Mouse (Mus musculus) erythroblast, embryonic 14.5 days (primary cell): ENCODE data around the gene Ubr1. TPM values are rescaled to one million over a fixed set of nuclear protein-coding genes. Genes with fewer than 3 reads are reported as not detected.

Experiments used
- H3K27me3 ChIP-seq: 2 replicates; pipeline ENCODE4 v1.6.1; 2012; ENCODE audit warnings: inconsistent platforms; ENCODE audit not compliant: control insufficient read depth
- H3K36me3 ChIP-seq: 2 replicates; pipeline ENCODE4 v1.6.1; 2012; ENCODE audit warnings: mild to moderate bottlenecking, inconsistent platforms; ENCODE audit not compliant: control insufficient read depth
- H3K4me1 ChIP-seq: 2 replicates; pipeline ENCODE4 v1.6.1; 2012; ENCODE audit warnings: inconsistent platforms; ENCODE audit not compliant: control insufficient read depth
- H3K4me3 ChIP-seq: replicated peaks from 2 replicates; pipeline ENCODE3; 2012; ENCODE audit warnings: moderate library complexity, mild to moderate bottlenecking, inconsistent platforms
- H3K9me3 ChIP-seq: 2 replicates; pipeline ENCODE4 v1.6.1; 2012; ENCODE audit warnings: low read length, inconsistent platforms, mixed read lengths; ENCODE audit not compliant: control insufficient read depth
- GATA1 ChIP-seq: IDR thresholded peaks from 2 replicates; pipeline ENCODE4 v1.6.1; 2012; ENCODE audit warnings: low read length, inconsistent platforms, mixed read lengths
- TAL1 ChIP-seq: IDR thresholded peaks from 3 replicates; pipeline ENCODE4 v1.6.1; 2012; ENCODE audit warnings: low read length, inconsistent platforms, mixed read lengths
- polyA plus RNA-seq: library from polyadenylated mRNA; stranded (reverse); fragments of >175 nt; gene quantifications from 2 replicates; pipeline ENCODE4 v1.2.3, GENCODE M21; 2012

The Ubr1 gene
- polyA plus RNA-seq, 1 experiment = 1.3 TPM

GRCm38 (mm10) chr2:120871447-120872336 is 98.8 kb downstream of the Ubr1 start:
- Histone ChIP-seq H3K4me3 (no peak overlapping the region), H3K36me3 (peaks cover 87% of the 10 kb centered on the region), H3K4me1 (no peaks in the 10 kb centered on the region), H3K9me3 (no peaks in the 10 kb centered on the region), H3K27me3 (no peaks in the 10 kb centered on the region)
- TF ChIP-seq TAL1 (no peak), GATA1 (no peak)

GRCm38 (mm10) chr2:120867336-120867735 is 103.2 kb downstream of the Ubr1 start:
- TF ChIP-seq GATA1 = no peak
- TF ChIP-seq TAL1 = no peak
- Histone ChIP-seq H3K27me3 (no peaks in the 10 kb centered on the region), H3K4me1 (no peaks in the 10 kb centered on the region), H3K9me3 (no peaks in the 10 kb centered on the region), H3K36me3 (peaks cover 89% of the 10 kb centered on the region), H3K4me3 (no peak overlapping the region)

GRCm38 (mm10) chr2:120866561-120866960 is 104.0 kb downstream of the Ubr1 start:
- H3K4me3 ChIP-seq = no peak overlapping the region
- no peaks in the 10 kb centered on the region for H3K9me3 ChIP-seq
- TF ChIP-seq GATA1 (no peak), TAL1 (no peak)
- H3K4me1 ChIP-seq = no peaks in the 10 kb centered on the region
- no peaks in the 10 kb centered on the region for H3K27me3 ChIP-seq
- H3K36me3 ChIP-seq = peaks cover 89% of the 10 kb centered on the region

GRCm38 (mm10) chr2:120863389-120863788 is 107.1 kb downstream of the Ubr1 start:
- H3K36me3 ChIP-seq = peaks cover 78% of the 10 kb centered on the region
- H3K9me3 ChIP-seq = no peaks in the 10 kb centered on the region
- H3K4me1 ChIP-seq = no peaks in the 10 kb centered on the region
- H3K27me3 ChIP-seq = no peaks in the 10 kb centered on the region
- no peak overlapping the region for H3K4me3 ChIP-seq
- TF ChIP-seq TAL1 (no peak), GATA1 (no peak)

GRCm38 (mm10) chr2:120860699-120861098 is 109.8 kb downstream of the Ubr1 start:
- TF ChIP-seq TAL1 (no peak), GATA1 (no peak)
- no peaks in the 10 kb centered on the region for H3K27me3 ChIP-seq
- peaks cover 57% of the 10 kb centered on the region for H3K36me3 ChIP-seq
- no peaks in the 10 kb centered on the region for H3K9me3 ChIP-seq
- no peak overlapping the region for H3K4me3 ChIP-seq
- H3K4me1 ChIP-seq = no peaks in the 10 kb centered on the region

GRCm38 (mm10) chr2:120858131-120858530 is 112.4 kb downstream of the Ubr1 start:
- Histone ChIP-seq H3K9me3 (no peaks in the 10 kb centered on the region), H3K36me3 (peaks cover 36% of the 10 kb centered on the region), H3K4me1 (no peaks in the 10 kb centered on the region), H3K27me3 (no peaks in the 10 kb centered on the region), H3K4me3 (no peak overlapping the region)
- TF ChIP-seq TAL1 (no peak), GATA1 (no peak)

GRCm38 (mm10) chr2:120853151-120853550 is 117.4 kb downstream of the Ubr1 start:
- Histone ChIP-seq H3K4me3 (no peak overlapping the region), H3K27me3 (no peaks in the 10 kb centered on the region), H3K9me3 (no peaks in the 10 kb centered on the region), H3K4me1 (peaks cover 29% of the 10 kb centered on the region), H3K36me3 (peaks cover 3% of the 10 kb centered on the region)
- no peak for TF ChIP-seq TAL1
- no peak for TF ChIP-seq GATA1

GRCm38 (mm10) chr2:120852626-120853025 is 117.9 kb downstream of the Ubr1 start:
- TF ChIP-seq GATA1 = no peak
- TF ChIP-seq TAL1 = no peak
- H3K36me3 ChIP-seq = no peaks in the 10 kb centered on the region

GRCm38 (mm10) chr2:120850424-120851082 is 120.0 kb downstream of the Ubr1 start, which contains the start of gene Ttbk2:
Gene Ttbk2, minus strand, starts transcription at chr2:120850604.
- Histone ChIP-seq H3K9me3 (no peaks in the 10 kb centered on the region), H3K4me3 (peak within 1 kb of the TSS; percentile 83), H3K36me3 (no peaks in the 10 kb centered on the region), H3K4me1 (peaks cover 41% of the 10 kb centered on the region), H3K27me3 (no peaks in the 10 kb centered on the region)
- peak; percentile 13; the same call in 1 of the 2 replicates for TF ChIP-seq GATA1
- TF ChIP-seq TAL1 = no peak

More at GRCm38 (mm10) chr2:120852626-120853025, 117.9 kb downstream of the Ubr1 start:
- H3K4me1 ChIP-seq = peaks cover 34% of the 10 kb centered on the region
- H3K27me3 ChIP-seq = no peaks in the 10 kb centered on the region
- no peaks in the 10 kb centered on the region for H3K9me3 ChIP-seq
- no peak overlapping the region for H3K4me3 ChIP-seq
